Mouse (Mus musculus) heart, adult 2 months (tissue): ENCODE measurements at regions not wholly inside any gene's neighbourhood (a gene's known extent, or its start where the extent isn't known, plus 50 kb on each side); places are given as distances from the start of the nearest gene placed in this dataset.

Source experiments
- CTCF ChIP-seq: fragments of 200-600 bp; IDR thresholded peaks from 2 replicates; pipeline ENCODE4 v1.8.1; 2022; ENCODE audit warnings: antibody characterized with exemption, mild to moderate bottlenecking, moderate library complexity
- POLR2A ChIP-seq: fragments of 200-500 bp; IDR thresholded peaks from 2 replicates; pipeline ENCODE4 v1.6.1; 2011; ENCODE audit warnings: mild to moderate bottlenecking, low read depth, low read length, control low read depth; ENCODE audit not compliant: insufficient read depth

DNA sequence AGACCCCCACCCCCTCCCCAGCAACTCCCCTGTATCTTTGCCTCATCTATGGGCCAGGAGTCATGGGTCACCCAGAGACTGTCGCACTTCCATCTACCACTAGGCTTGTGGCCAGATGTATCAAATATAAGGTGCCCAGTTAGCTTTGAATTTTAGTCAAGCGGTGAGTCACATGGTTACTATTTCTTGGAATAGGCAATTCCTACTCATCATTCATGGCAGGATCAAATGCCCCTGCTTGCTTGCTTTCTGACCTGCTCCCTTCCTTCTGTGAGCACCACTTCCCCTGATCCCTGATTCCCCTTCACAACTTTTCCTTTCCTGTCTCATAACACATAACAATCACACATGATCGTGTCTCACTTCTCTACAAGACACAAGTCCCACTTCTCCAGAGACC is 288.2 kb upstream of the Jarid2 start:
- no peak for TF ChIP-seq POLR2A
- no peak for TF ChIP-seq CTCF
